In genomic region chr10:121756677-121757076, GRCm38 (mm10) we compare ENCODE assay signal across 14 mouse cellular contexts.
"Had no signal": no experiment of that assay in that cellular context is flagged by ENCODE, and none has a peak within 500 bp of the region (broad histone marks: within the 10 kb centered on the region; RNA-seq: fewer than 3 reads in every experiment).

No protein-coding gene starts in this region.

- DNase-seq: kidney, adult 9 months; kidney, postnatal 25 days; layer of hippocampus, postnatal 36 days; liver, embryonic 13.5 days; lung, adult 2 months; lung, postnatal 14 days; lung, postnatal 4 days; retina, postnatal 1 day; right cerebral cortex, postnatal 25 days; spleen, adult 18-20 months; thymus, adult 18-20 months; thymus, postnatal 36 days had no signal

- ATAC-seq: midbrain, embryonic 13.5 days; midbrain, embryonic 16.5 days had no signal
